Mouse (Mus musculus): ENCODE results near the gene Trh.
A peak's percentile ranks its signal among the peaks of the same experiment; 100 is the strongest.

DNA sequence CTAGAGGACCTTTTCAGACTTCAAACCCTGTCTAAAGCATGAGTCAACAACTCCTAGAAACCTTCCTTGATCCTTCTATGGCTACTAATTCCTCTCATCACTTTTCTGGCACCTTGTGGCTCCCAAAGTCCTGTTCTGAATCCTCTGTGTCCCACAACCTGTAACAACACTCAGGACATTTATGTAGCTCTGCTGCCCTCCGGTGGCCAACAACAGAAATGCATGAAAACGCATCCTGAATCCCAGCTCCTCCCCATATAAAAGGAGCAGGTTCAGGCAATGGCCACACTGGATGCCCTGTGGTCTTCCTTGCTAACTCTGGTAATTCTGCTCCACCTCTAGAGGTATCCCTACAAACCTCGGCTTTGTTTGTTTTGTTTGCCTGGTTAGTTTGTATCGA, 24.6 kb upstream of the Trh start:
- TF ChIP-seq CTCF (IDR thresholded peaks at IDR 0.05; ENCODE audit: extremely low read depth, insufficient read length, insufficient replicate concordance, low read depth, low read length) (peak; percentile 66; the same call in 1 of the 2 replicates), POLR2A (IDR thresholded peaks at IDR 0.05; ENCODE audit: low read depth, low read length) (no peak)
